In genomic region chr13:51417796-51418195, GRCm38 (mm10) we compare ENCODE assay signal across 9 mouse cellular contexts. TPM values are rescaled to one million over a fixed set of nuclear protein-coding genes. Genes with fewer than 3 reads are reported as not detected.
A peak's percentile ranks its signal among the peaks of the same experiment; 100 is the strongest.
DNase-seq lines count a peak whose midpoint lies in the region; ATAC-seq lines count a peak whose summit lies in the region.
"Had no signal": no experiment of that assay in that cellular context is flagged by ENCODE, and none has a peak within 500 bp of the region (broad histone marks: within the 10 kb centered on the region; RNA-seq: fewer than 3 reads in every experiment).

No protein-coding gene starts in this region.

- no peaks in the 10 kb centered on the region for H3K27me3 ChIP-seq in lung, embryonic 16.5 days (ENCODE audit: control insufficient read depth, insufficient read depth, low read depth, low read length)
- H3K27me3 ChIP-seq in heart, embryonic 15.5 days = no peaks in the 10 kb centered on the region
- H3K27me3 ChIP-seq in stomach, embryonic 15.5 days (replicated peaks) = no peaks in the 10 kb centered on the region

- peak; percentile 30; the same call in 1 of the 2 replicates for ATAC-seq in lung, embryonic 16.5 days (ENCODE audit: low read depth)
- no peak for ATAC-seq in heart, embryonic 15.5 days (replicated peaks; ENCODE audit: insufficient number of reproducible peaks, insufficient read depth, low FRiP score, low read depth)
- no peak for ATAC-seq in stomach, embryonic 15.5 days (ENCODE audit: insufficient read depth, low FRiP score, low read depth)

- 0 out of 2 replicates have a peak, but pooled peaks cover 3% of the 10 kb centered on the region for H3K9me3 ChIP-seq in lung, embryonic 16.5 days (ENCODE audit: control insufficient read depth, low read length)
- no peaks in the 10 kb centered on the region for H3K9me3 ChIP-seq in heart, embryonic 15.5 days (replicated peaks)
- no peaks in the 10 kb centered on the region for H3K9me3 ChIP-seq in stomach, embryonic 15.5 days

- H3K36me3 ChIP-seq in lung, embryonic 16.5 days (ENCODE audit: control insufficient read depth, insufficient read depth, low read length) = peaks cover 20% of the 10 kb centered on the region
- H3K36me3 ChIP-seq in heart, embryonic 15.5 days = peaks cover 20% of the 10 kb centered on the region
- peaks cover 17% of the 10 kb centered on the region for H3K36me3 ChIP-seq in stomach, embryonic 15.5 days

- intact Hi-C loops in gastrocnemius, postnatal 14 days (cut with DNase I; ENCODE audit: low total_unique reads) = loop anchor here (5.0 kb wide), 2 partner anchors 210 to 225 kb away; no protein-coding TSS in a partner anchor

- no peak overlapping the region for H3K4me3 ChIP-seq in lung, embryonic 16.5 days (ENCODE audit: low read length)
- no peak overlapping the region for H3K4me3 ChIP-seq in heart, embryonic 15.5 days
- H3K4me3 ChIP-seq in stomach, embryonic 15.5 days (replicated peaks) = no peak overlapping the region

- H3K27ac ChIP-seq in lung, embryonic 16.5 days (ENCODE audit: low read length) = peak overlapping the region; percentile 67
- H3K27ac ChIP-seq in heart, embryonic 15.5 days = peak overlapping the region; percentile 10
- peak overlapping the region; percentile 76 for H3K27ac ChIP-seq in stomach, embryonic 15.5 days

- peak overlapping the region; percentile 9; the same call in 1 of the 2 replicates for H3K4me2 ChIP-seq in lung, embryonic 16.5 days (ENCODE audit: low read depth, low read length)
- no peak overlapping the region for H3K4me2 ChIP-seq in heart, embryonic 15.5 days
- 0 out of 2 replicates have a peak overlapping the region, but pooled peaks have one; percentile 16 for H3K4me2 ChIP-seq in stomach, embryonic 15.5 days

- peaks cover 39% of the 10 kb centered on the region for H3K4me1 ChIP-seq in lung, embryonic 16.5 days (replicated peaks; ENCODE audit: control insufficient read depth, insufficient read depth, low read length)
- H3K4me1 ChIP-seq in heart, embryonic 15.5 days (replicated peaks) = peaks cover 18% of the 10 kb centered on the region
- H3K4me1 ChIP-seq in stomach, embryonic 15.5 days = peaks cover 16% of the 10 kb centered on the region

- 31% methylated on average over 6 of the region's 6 CpGs for WGBS in lung, embryonic 16.5 days
- WGBS in heart, embryonic 15.5 days = 57% methylated on average over 6 of the region's 6 CpGs
- WGBS in stomach, embryonic 15.5 days = 52% methylated on average over 6 of the region's 6 CpGs

- peak overlapping the region; percentile 56 for H3K9ac ChIP-seq in lung, embryonic 16.5 days (ENCODE audit: low read length)
- no peak overlapping the region; the same call in 1 of the 2 replicates for H3K9ac ChIP-seq in heart, embryonic 15.5 days
- H3K9ac ChIP-seq in stomach, embryonic 15.5 days = no peak overlapping the region

- no peak for DNase-seq in lung, adult 18-20 months
- peak; percentile 32 to 54 for DNase-seq in kidney, postnatal 36 days
- no peak for DNase-seq in gastrocnemius, postnatal 14 days
- DNase-seq in spleen, postnatal 14 days (ENCODE audit: low spot score in 2 of 2) = no peak
- DNase-seq in cerebellum, adult 11 months = no peak

RNA-seq across cellular contexts. Expression of gene S1pr3, which starts 9.4 kb away (rescaled TPM):
- 109 and 117 TPM in 2 replicates for polyA plus RNA-seq in lung, embryonic 16.5 days (2015; fragmentation: Nextera tagmentation; extraction: Ambion mirVana)
- 18.8 and 33.9 TPM in 2 replicates for polyA plus RNA-seq in heart, embryonic 15.5 days (2015; fragmentation: Nextera tagmentation; extraction: Ambion mirVana)
- 37.7 and 43.4 TPM in 2 replicates for polyA plus RNA-seq in stomach, embryonic 15.5 days (2015; fragmentation: Nextera tagmentation; extraction: Ambion mirVana)
- 10 to 100 TPM in 1 of 2 experiments, 1 to 10 TPM in 1; 9.7 to 13.7 TPM for total RNA-seq in gastrocnemius, postnatal 14 days (2021)
- total RNA-seq: MEL had no signal

Comparison
In these comparisons a context has a peak if more than half of its experiments do, and no peak if none do; other contexts are left out.
1. H3K27ac ChIP-seq: peak in every context shown above with its lines; median percentile 76 in stomach, embryonic 15.5 days; 67 in lung, embryonic 16.5 days; 10 in heart, embryonic 15.5 days.
2. DNase-seq: peak in kidney, postnatal 36 days (2 of 2); none in lung, adult 18-20 months (0 of 2), gastrocnemius, postnatal 14 days (single experiment), spleen, postnatal 14 days (0 of 2) and cerebellum, adult 11 months (single experiment).